Mouse (Mus musculus) erythroblast, embryonic 14.5 days (primary cell): ENCODE results near the gene Tex33. TPM values are rescaled to one million over a fixed set of nuclear protein-coding genes. Genes with fewer than 3 reads are reported as not detected.
"Not testable (repeated sequence)": the region's sequence is repeated elsewhere in the genome, so short reads cannot be mapped to it uniquely, and the experiment has no call there.

Experiments used
- H3K27me3 ChIP-seq: 2 replicates; pipeline ENCODE4 v1.6.1; 2012; ENCODE audit warnings: inconsistent platforms; ENCODE audit not compliant: control insufficient read depth
- H3K36me3 ChIP-seq: 2 replicates; pipeline ENCODE4 v1.6.1; 2012; ENCODE audit warnings: mild to moderate bottlenecking, inconsistent platforms; ENCODE audit not compliant: control insufficient read depth
- H3K4me1 ChIP-seq: 2 replicates; pipeline ENCODE4 v1.6.1; 2012; ENCODE audit warnings: inconsistent platforms; ENCODE audit not compliant: control insufficient read depth
- H3K4me3 ChIP-seq: replicated peaks from 2 replicates; pipeline ENCODE3; 2012; ENCODE audit warnings: moderate library complexity, mild to moderate bottlenecking, inconsistent platforms
- H3K9me3 ChIP-seq: 2 replicates; pipeline ENCODE4 v1.6.1; 2012; ENCODE audit warnings: low read length, inconsistent platforms, mixed read lengths; ENCODE audit not compliant: control insufficient read depth
- GATA1 ChIP-seq: IDR thresholded peaks from 2 replicates; pipeline ENCODE4 v1.6.1; 2012; ENCODE audit warnings: low read length, inconsistent platforms, mixed read lengths
- TAL1 ChIP-seq: IDR thresholded peaks from 3 replicates; pipeline ENCODE4 v1.6.1; 2012; ENCODE audit warnings: low read length, inconsistent platforms, mixed read lengths
- polyA plus RNA-seq: library from polyadenylated mRNA; stranded (reverse); fragments of >175 nt; gene quantifications from 2 replicates; pipeline ENCODE4 v1.2.3, GENCODE M21; 2012

Tex33 gene
- polyA plus RNA-seq, 1 experiment, result not detected

- no peaks in the 10 kb centered on the region for H3K27me3 ChIP-seq
- peaks cover 2% of the 10 kb centered on the region for H3K4me1 ChIP-seq
- H3K4me3 ChIP-seq, result no peak overlapping the region
- no peaks in the 10 kb centered on the region for H3K9me3 ChIP-seq
- H3K36me3 ChIP-seq, result no peaks in the 10 kb centered on the region
- no peak for TF ChIP-seq GATA1
Measured at GRCm38 (mm10) chr15:78334380-78334779, 61.3 kb downstream of the Tex33 start.

- Histone ChIP-seq H3K4me1 (peaks cover 2% of the 10 kb centered on the region), H3K27me3 (no peaks in the 10 kb centered on the region), H3K9me3 (no peaks in the 10 kb centered on the region), H3K36me3 (no peaks in the 10 kb centered on the region), H3K4me3 (no peak overlapping the region)
- TF ChIP-seq GATA1, result no peak
- no peak for TF ChIP-seq TAL1
Measured at GRCm38 (mm10) chr15:78332981-78333380, 62.7 kb downstream of the Tex33 start.

GRCm38 (mm10) chr15:78331523-78332340 lies 64.0 kb downstream of the Tex33 start:
- Histone ChIP-seq H3K4me1 (peaks cover 2% of the 10 kb centered on the region), H3K9me3 (no peaks in the 10 kb centered on the region), H3K36me3 (no peaks in the 10 kb centered on the region), H3K4me3 (no peak overlapping the region), H3K27me3 (no peaks in the 10 kb centered on the region)
- TF ChIP-seq GATA1, result no peak
- TF ChIP-seq TAL1, result no peak

GRCm38 (mm10) chr15:78330706-78331105 lies 65.0 kb downstream of the Tex33 start:
- Histone ChIP-seq H3K27me3 (peaks cover under 1% of the 10 kb centered on the region), H3K4me1 (peaks cover 2% of the 10 kb centered on the region), H3K9me3 (no peaks in the 10 kb centered on the region), H3K36me3 (no peaks in the 10 kb centered on the region), H3K4me3 (no peak overlapping the region)
- TF ChIP-seq TAL1 (no peak), GATA1 (no peak)

- not testable (repeated sequence) for H3K4me3 ChIP-seq, H3K4me1 ChIP-seq, H3K9me3 ChIP-seq, H3K27me3 ChIP-seq, H3K36me3 ChIP-seq
Measured at GRCm38 (mm10) chr15:78329972-78330371, 65.7 kb downstream of the Tex33 start.

GRCm38 (mm10) chr15:78328520-78329097 lies 67.1 kb downstream of the Tex33 start:
- TF ChIP-seq GATA1 (no peak), TAL1 (no peak)
- Histone ChIP-seq H3K9me3 (no peaks in the 10 kb centered on the region), H3K4me3 (no peak overlapping the region), H3K36me3 (no peaks in the 10 kb centered on the region), H3K27me3 (peaks cover 3% of the 10 kb centered on the region), H3K4me1 (peaks cover 2% of the 10 kb centered on the region)

Other genes with a start within 250 kb of the Tex33 start
- 17.7 and 19.2 TPM in 2 replicates for gene Ift27, start 221.8 kb downstream of the Tex33 start, polyA plus RNA-seq
- not detected in 2 replicates for gene Pvalb, start 189.5 kb downstream of the Tex33 start, polyA plus RNA-seq
- 2.5 and 4.8 TPM in 2 replicates for gene Ncf4, start 151.1 kb downstream of the Tex33 start, polyA plus RNA-seq
- 0.19 and 0.28 TPM in 2 replicates for gene Csf2rb2, start 90.2 kb downstream of the Tex33 start, polyA plus RNA-seq
- gene Csf2rb, start 70.2 kb downstream of the Tex33 start, polyA plus RNA-seq, result 0.27 and 0.30 TPM in 2 replicates
- 3.8 and 3.9 TPM in 2 replicates for gene Tst, start 10.0 kb upstream of the Tex33 start, polyA plus RNA-seq
- 68.7 and 72.8 TPM in 2 replicates for gene Mpst, start 10.5 kb upstream of the Tex33 start, polyA plus RNA-seq
- 0.07 and 0.10 TPM in 2 replicates for gene Kctd17, start 32.7 kb upstream of the Tex33 start, polyA plus RNA-seq
- gene Tmprss6, start 72.7 kb upstream of the Tex33 start, polyA plus RNA-seq, result 0.02 and 0.07 TPM in 2 replicates
- 0.01 TPM in 1 of 2 replicates, not detected in the other for gene Il2rb, start 99.4 kb upstream of the Tex33 start, polyA plus RNA-seq
- 0.02 TPM in 1 of 2 replicates, not detected in the other for gene C1qtnf6, start 135.5 kb upstream of the Tex33 start, polyA plus RNA-seq
- gene Sstr3, start 148.8 kb upstream of the Tex33 start, polyA plus RNA-seq, result not detected in 2 replicates
- 12.7 and 13.9 TPM in 2 replicates for gene Rac2, start 176.9 kb upstream of the Tex33 start, polyA plus RNA-seq
- 0.08 and 0.17 TPM in 2 replicates for gene Cyth4, start 201.1 kb upstream of the Tex33 start, polyA plus RNA-seq